Comparison of ENCODE assay signal across 19 mouse cellular contexts in the genomic region with DNA sequence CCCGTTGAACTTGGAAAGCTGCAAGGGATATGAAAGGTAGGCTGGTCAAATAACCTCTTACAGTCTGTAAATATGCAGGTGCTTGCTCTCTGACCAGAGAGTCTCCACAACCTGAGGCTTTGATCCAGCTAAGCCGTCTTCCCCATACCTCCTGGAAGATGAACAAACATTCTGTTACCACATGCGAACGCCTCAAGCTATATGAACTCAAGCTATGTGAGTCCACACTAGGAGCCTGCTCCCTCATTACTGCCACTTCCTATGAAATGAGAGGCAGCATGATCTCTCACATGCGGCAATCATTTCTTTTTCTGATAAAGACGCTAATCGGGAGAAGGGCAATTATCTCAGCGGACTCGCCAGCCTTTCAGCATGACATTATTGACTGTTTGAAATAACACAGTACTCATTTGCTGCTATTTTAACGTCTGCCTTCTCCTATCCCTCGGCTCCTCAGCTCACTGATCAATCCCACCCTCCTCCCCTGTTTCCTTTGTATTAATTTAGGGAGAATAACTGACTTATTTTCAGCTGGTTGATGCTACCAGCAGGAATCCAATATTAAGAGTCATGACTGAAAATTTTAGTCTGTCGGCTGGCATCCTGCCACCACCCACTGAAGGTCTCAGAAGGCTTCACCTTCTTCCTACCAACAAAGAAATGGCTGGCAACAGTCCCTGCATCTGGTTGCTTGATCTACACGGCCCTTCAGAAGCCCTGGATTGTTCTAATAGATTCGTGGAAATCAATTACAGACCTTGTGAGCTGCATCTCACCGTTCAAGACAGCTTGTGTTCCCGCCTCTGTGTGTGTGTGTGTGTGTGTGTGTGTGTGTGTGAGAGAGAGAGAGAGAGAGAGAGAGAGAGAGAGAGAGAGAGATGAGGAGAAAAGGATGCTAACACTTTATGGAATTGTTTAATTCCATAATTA. TPM values are rescaled to one million over a fixed set of nuclear protein-coding genes. Genes with fewer than 3 reads are reported as not detected.
DNase-seq lines count a peak whose midpoint lies in the region; ATAC-seq and TF ChIP-seq lines count a peak whose summit lies in the region.
"Had no signal": no experiment of that assay in that cellular context is flagged by ENCODE, and none has a peak within 500 bp of the region (broad histone marks: within the 10 kb centered on the region; RNA-seq: fewer than 3 reads in every experiment).

No protein-coding gene starts in this region.

- H3K9ac ChIP-seq in hindbrain, embryonic 15.5 days = no peak overlapping the region
- H3K9ac ChIP-seq in stomach, embryonic 14.5 days (replicated peaks; ENCODE audit: low read depth, low read length) = no peak overlapping the region
- H3K9ac ChIP-seq in stomach, postnatal 0 days (ENCODE audit: low read length) = no peak overlapping the region
- no peak overlapping the region for H3K9ac ChIP-seq in midbrain, embryonic 12.5 days (replicated peaks)
- H3K9ac ChIP-seq: stomach, embryonic 15.5 days had no signal

- TF ChIP-seq EP300 in stomach, postnatal 0 days (optimal IDR thresholded peaks at IDR 0.05) = no peak

- no peak overlapping the region for H3K4me2 ChIP-seq in hindbrain, embryonic 15.5 days
- no peak overlapping the region for H3K4me2 ChIP-seq in stomach, embryonic 14.5 days (replicated peaks; ENCODE audit: low read depth, low read length)
- no peak overlapping the region for H3K4me2 ChIP-seq in stomach, postnatal 0 days (replicated peaks; ENCODE audit: low read depth)
- H3K4me2 ChIP-seq in midbrain, embryonic 12.5 days (replicated peaks) = no peak overlapping the region
- H3K4me2 ChIP-seq: stomach, embryonic 15.5 days had no signal

- H3K27ac ChIP-seq in hindbrain, embryonic 15.5 days (replicated peaks) = peak overlapping the region; percentile 21; the same call in 1 of the 2 replicates
- H3K27ac ChIP-seq in hindbrain, embryonic 10.5 days = no peak overlapping the region
- peak overlapping the region; percentile 21; the same call in 1 of the 2 replicates for H3K27ac ChIP-seq in stomach, embryonic 14.5 days (ENCODE audit: low read length)
- no peak overlapping the region for H3K27ac ChIP-seq in stomach, postnatal 0 days (replicated peaks)
- H3K27ac ChIP-seq in midbrain, embryonic 12.5 days (replicated peaks) = 0 out of 2 replicates have a peak overlapping the region, but pooled peaks have one; percentile 35
- H3K27ac ChIP-seq: heart, embryonic 10.5 days; kidney, postnatal 0 days; layer of hippocampus, adult 2 months; stomach, embryonic 15.5 days had no signal

- H3K4me3 ChIP-seq in hindbrain, embryonic 15.5 days = no peak overlapping the region
- no peak overlapping the region for H3K4me3 ChIP-seq in hindbrain, embryonic 10.5 days
- no peak overlapping the region for H3K4me3 ChIP-seq in stomach, embryonic 14.5 days (ENCODE audit: low read depth, low read length)
- no peak overlapping the region for H3K4me3 ChIP-seq in stomach, postnatal 0 days (ENCODE audit: low read depth, low read length)
- H3K4me3 ChIP-seq in midbrain, embryonic 12.5 days = no peak overlapping the region
- H3K4me3 ChIP-seq: heart, embryonic 10.5 days; layer of hippocampus, adult 2 months; stomach, embryonic 15.5 days had no signal

- H3K4me1 ChIP-seq in hindbrain, embryonic 15.5 days (replicated peaks) = 0 out of 2 replicates have a peak, but pooled peaks cover 4% of the 10 kb centered on the region
- 0 out of 2 replicates have a peak, but pooled peaks cover 6% of the 10 kb centered on the region for H3K4me1 ChIP-seq in hindbrain, embryonic 10.5 days (replicated peaks)
- no peaks in the 10 kb centered on the region for H3K4me1 ChIP-seq in stomach, embryonic 14.5 days (ENCODE audit: control insufficient read depth, insufficient read depth, low read length)
- H3K4me1 ChIP-seq in stomach, postnatal 0 days (replicated peaks; ENCODE audit: control insufficient read depth, insufficient read depth) = no peaks in the 10 kb centered on the region
- H3K4me1 ChIP-seq in midbrain, embryonic 12.5 days = peaks cover 3% of the 10 kb centered on the region; the same call in 1 of the 2 replicates
- H3K4me1 ChIP-seq: heart, embryonic 10.5 days; stomach, embryonic 15.5 days had no signal

- WGBS in hindbrain, embryonic 15.5 days = 41% methylated on average over 16 of the region's 16 CpGs
- 81% methylated on average over 16 of the region's 16 CpGs for WGBS in hindbrain, embryonic 10.5 days
- 68% methylated on average over 16 of the region's 16 CpGs for WGBS in stomach, embryonic 14.5 days
- 59% methylated on average over 16 of the region's 16 CpGs for WGBS in stomach, postnatal 0 days
- 67% methylated on average over 16 of the region's 16 CpGs for WGBS in midbrain, embryonic 12.5 days

- H3K9me3 ChIP-seq in hindbrain, embryonic 15.5 days = no peaks in the 10 kb centered on the region
- no peaks in the 10 kb centered on the region for H3K9me3 ChIP-seq in hindbrain, embryonic 10.5 days
- no peaks in the 10 kb centered on the region for H3K9me3 ChIP-seq in stomach, embryonic 14.5 days (ENCODE audit: control insufficient read depth, low read depth, low read length)
- no peaks in the 10 kb centered on the region for H3K9me3 ChIP-seq in stomach, postnatal 0 days (ENCODE audit: control insufficient read depth, low read length)
- no peaks in the 10 kb centered on the region for H3K9me3 ChIP-seq in midbrain, embryonic 12.5 days
- H3K9me3 ChIP-seq: heart, embryonic 10.5 days; stomach, embryonic 15.5 days had no signal

- no peak for TF ChIP-seq CTCF in stomach, postnatal 0 days (IDR thresholded peaks at IDR 0.05; ENCODE audit: low read depth)

- ATAC-seq in hindbrain, embryonic 15.5 days (ENCODE audit: low FRiP score, low read depth) = peak; percentile 45; the same call in 1 of the 2 replicates
- no peak for ATAC-seq in stomach, embryonic 14.5 days (ENCODE audit: insufficient number of reproducible peaks, insufficient read depth, low FRiP score, low read depth)
- no peak for ATAC-seq in stomach, postnatal 0 days (ENCODE audit: low FRiP score, low TSS enrichment)
- no peak for ATAC-seq in midbrain, embryonic 12.5 days (ENCODE audit: low FRiP score, low read depth)

- no peaks in the 10 kb centered on the region for H3K27me3 ChIP-seq in hindbrain, embryonic 15.5 days
- H3K27me3 ChIP-seq in hindbrain, embryonic 10.5 days (ENCODE audit: insufficient read depth, poor library complexity, severe bottlenecking) = no peaks in the 10 kb centered on the region
- H3K27me3 ChIP-seq in stomach, embryonic 14.5 days (ENCODE audit: control insufficient read depth, insufficient read depth, low read length) = no peaks in the 10 kb centered on the region
- no peaks in the 10 kb centered on the region for H3K27me3 ChIP-seq in stomach, postnatal 0 days (ENCODE audit: control insufficient read depth, insufficient read depth, low read length)
- H3K27me3 ChIP-seq in midbrain, embryonic 12.5 days = no peaks in the 10 kb centered on the region
- H3K27me3 ChIP-seq: stomach, embryonic 15.5 days had no signal

- DNase-seq in hindbrain, embryonic 10.5 days (ENCODE audit: low spot score) = no peak
- DNase-seq in stomach, postnatal 0 days (ENCODE audit: low spot score) = no peak
- no peak for DNase-seq in heart, adult 11 months
- DNase-seq in cerebellum, postnatal 4 days (ENCODE audit: low spot score in 2 of 2) = no peak
- DNase-seq: B cell, adult 2 months; cerebellum, adult 2 months; cerebellum, postnatal 36 days; kidney, adult 18-20 months; liver; lung, postnatal 14 days; right cerebral cortex, postnatal 14 days; thymus, adult 2 months had no signal

- no peaks in the 10 kb centered on the region for H3K36me3 ChIP-seq in hindbrain, embryonic 15.5 days
- no peaks in the 10 kb centered on the region for H3K36me3 ChIP-seq in hindbrain, embryonic 10.5 days
- H3K36me3 ChIP-seq in stomach, embryonic 14.5 days (ENCODE audit: control insufficient read depth, insufficient read depth, low read length) = no peaks in the 10 kb centered on the region
- no peaks in the 10 kb centered on the region for H3K36me3 ChIP-seq in stomach, postnatal 0 days (ENCODE audit: control insufficient read depth, insufficient read depth, low read length)
- H3K36me3 ChIP-seq in midbrain, embryonic 12.5 days = no peaks in the 10 kb centered on the region
- H3K36me3 ChIP-seq: heart, embryonic 10.5 days; stomach, embryonic 15.5 days had no signal

RNA-seq across cellular contexts. Expression of a gene that starts 9.2 kb away (rescaled TPM):
- polyA plus RNA-seq in hindbrain, embryonic 15.5 days (2015; fragmentation: Nextera tagmentation; extraction: Ambion mirVana) = 2.9 and 3.2 TPM in 2 replicates
- polyA plus RNA-seq in hindbrain, embryonic 10.5 days (2016; fragmentation: Nextera tagmentation; extraction: Ambion mirVana) = 2.9 and 3.7 TPM in 2 replicates
- 12.0 and 12.2 TPM in 2 replicates for polyA plus RNA-seq in stomach, embryonic 14.5 days (2014; fragmentation: Nextera tagmentation; extraction: Ambion mirVana)
- 3.2 and 3.5 TPM in 2 replicates for polyA plus RNA-seq in stomach, postnatal 0 days (2015; fragmentation: Nextera tagmentation; extraction: Ambion mirVana)
- polyA plus RNA-seq in midbrain, embryonic 12.5 days (2016; fragmentation: Nextera tagmentation; extraction: Ambion mirVana) = 2.4 and 5.7 TPM in 2 replicates

Comparison
In these comparisons a context has a peak if more than half of its experiments do, and no peak if none do; other contexts are left out.
1. H3K27ac ChIP-seq: peak in hindbrain, embryonic 15.5 days (single experiment), stomach, embryonic 14.5 days (single experiment) and midbrain, embryonic 12.5 days (single experiment); none in hindbrain, embryonic 10.5 days (single experiment) and stomach, postnatal 0 days (single experiment).